Mouse (Mus musculus) brain, embryonic 14.5 days (tissue): Measurements from ENCODE around the gene Napb. TPM values are rescaled to one million over a fixed set of nuclear protein-coding genes. Genes with fewer than 3 reads are reported as not detected.
"Not testable (repeated sequence)": the region's sequence is repeated elsewhere in the genome, so short reads cannot be mapped to it uniquely, and the experiment has no call there.

Experiments used
- DNase-seq: peaks from one replicate; pipeline ENCODE4 v3.0.0-alpha.2; 2011; ENCODE audit warnings: low read depth
- CTCF ChIP-seq: fragments of 200-500 bp; IDR thresholded peaks from 2 replicates; pipeline ENCODE4 v1.5.1; 2012; ENCODE audit warnings: inconsistent platforms, mild to moderate bottlenecking, moderate library complexity, borderline replicate concordance; ENCODE audit not compliant: insufficient read depth, insufficient read length; ENCODE audit errors: extremely low read depth
- POLR2A ChIP-seq: fragments of 200-500 bp; IDR thresholded peaks from 2 replicates; pipeline ENCODE4 v1.6.1; 2012; ENCODE audit warnings: mild to moderate bottlenecking, inconsistent platforms, borderline replicate concordance; ENCODE audit not compliant: poor library complexity, insufficient read depth, insufficient read length, severe bottlenecking; ENCODE audit errors: extremely low read depth
- polyA plus RNA-seq: library from polyadenylated mRNA; depleted of rRNA; stranded (reverse); fragments of >200 nt; gene quantifications from 2 replicates; pipeline ENCODE4 v1.2.3, GENCODE M21; 2012; rRNA removed

Napb gene
- polyA plus RNA-seq = 32.7 and 47.7 TPM in 2 replicates

DNA sequence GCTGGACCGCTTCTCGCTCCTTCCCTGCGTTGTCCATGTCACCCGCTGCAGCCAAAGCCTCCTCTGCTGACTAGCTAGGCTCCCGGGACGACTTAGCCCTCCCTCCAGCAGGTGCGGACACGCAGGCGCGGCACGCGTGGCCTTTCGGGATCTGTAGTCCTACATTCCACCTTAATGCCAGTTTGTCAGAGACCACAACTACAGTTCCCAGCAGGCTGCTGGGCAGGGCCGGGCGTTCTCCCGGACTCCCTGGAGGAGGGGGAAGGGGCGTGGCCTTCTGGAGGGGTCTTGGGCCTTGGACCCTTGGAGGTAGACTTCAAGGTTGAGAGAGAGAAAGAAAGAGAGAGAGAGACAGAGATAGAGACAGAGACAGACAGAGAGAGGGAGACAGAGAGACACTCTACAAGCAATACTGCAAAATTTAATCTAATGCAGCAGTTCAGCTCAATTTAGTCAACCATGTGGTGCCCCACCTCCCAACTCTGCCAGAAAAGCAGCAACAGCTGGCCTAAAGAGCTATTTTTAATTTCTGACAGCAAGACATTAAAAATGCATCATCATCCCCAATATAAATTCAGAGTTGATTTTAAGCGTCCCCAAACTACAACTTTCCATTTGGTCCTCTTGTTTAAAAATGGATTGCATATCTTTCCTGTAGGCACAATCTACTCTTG lies at the start of gene Napb:
Gene Napb, minus strand, starts transcription at position 141 of the 674 bp plus-strand sequence.
- peak; percentile 99 for DNase-seq
- TF ChIP-seq CTCF = no peak
- peak; percentile 57; the same call in 1 of the 2 replicates for TF ChIP-seq POLR2A

GRCm38 (mm10) chr2:148781709-148782108 lies 49.4 kb upstream of the Napb start, which contains the start of gene 8030411F24Rik:
Gene 8030411F24Rik, plus strand, starts transcription at chr2:148782009.
- no peak for DNase-seq
- no peak for TF ChIP-seq POLR2A
- TF ChIP-seq CTCF = no peak

GRCm38 (mm10) chr2:148771397-148771796 lies 39.1 kb upstream of the Napb start, which contains the start of gene Cst11:
Gene Cst11, minus strand, starts transcription at chr2:148771497.
- not testable (repeated sequence) for DNase-seq

GRCm38 (mm10) chr2:148763648-148764388 lies 31.6 kb upstream of the Napb start:
- TF ChIP-seq CTCF (no peak), POLR2A (no peak)

GRCm38 (mm10) chr2:148754310-148754846 lies 22.1 kb upstream of the Napb start:
- no peak for TF ChIP-seq CTCF
- TF ChIP-seq POLR2A = no peak
- no peak for DNase-seq

More at GRCm38 (mm10) chr2:148763648-148764388, 31.6 kb upstream of the Napb start:
- DNase-seq = no peak

DNA sequence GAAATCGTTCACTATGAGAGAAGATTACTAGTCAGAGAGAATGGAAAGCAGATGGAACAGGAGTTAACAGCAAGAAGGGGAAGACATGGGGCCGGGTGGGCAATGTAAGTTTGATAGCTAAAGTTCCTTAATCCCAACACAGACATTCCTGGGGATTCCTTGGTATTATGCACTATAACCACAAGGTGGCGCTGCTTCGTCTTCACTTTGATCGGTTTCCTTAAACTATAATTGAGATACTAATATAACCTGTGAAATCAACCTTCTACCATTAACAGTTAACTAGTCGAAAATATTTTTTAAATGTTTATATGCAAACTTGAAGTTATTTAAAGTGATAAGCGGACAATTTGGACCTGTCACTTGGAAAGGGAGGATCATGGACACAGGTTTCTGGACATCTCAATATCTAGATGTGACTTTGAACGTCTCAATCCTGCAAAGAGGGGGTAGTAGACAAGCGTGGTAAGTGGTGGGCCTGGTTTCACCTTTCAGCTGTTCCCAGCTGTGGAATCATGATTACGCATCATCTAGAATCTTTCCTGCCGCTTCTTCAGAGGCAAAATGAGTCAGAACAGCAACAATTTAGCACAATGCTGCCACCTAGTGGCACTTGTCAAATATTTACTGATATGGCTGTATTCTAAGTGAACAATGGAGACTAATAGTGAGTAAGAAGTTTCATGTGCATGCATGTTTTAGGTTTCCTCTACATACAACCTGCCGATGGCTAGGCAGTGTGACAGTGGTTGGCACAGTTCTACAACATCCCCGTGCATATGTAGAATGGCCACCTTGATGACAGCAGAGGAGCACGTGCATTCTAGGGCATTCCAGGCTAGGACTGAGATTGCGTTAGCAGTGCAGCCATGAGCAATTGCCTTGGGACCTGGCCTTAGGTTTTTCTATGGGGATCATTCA lies 19.9 kb upstream of the Napb start:
- DNase-seq = peak; percentile 95
- TF ChIP-seq CTCF = peak; percentile 63; the same call in 1 of the 2 replicates
- TF ChIP-seq POLR2A = no peak

GRCm38 (mm10) chr2:148750058-148750457 lies 17.8 kb upstream of the Napb start, which contains the start of gene Cstl1:
Gene Cstl1, plus strand, starts transcription at chr2:148750358.
- no peak for TF ChIP-seq POLR2A
- no peak for TF ChIP-seq CTCF
- no peak for DNase-seq

DNA sequence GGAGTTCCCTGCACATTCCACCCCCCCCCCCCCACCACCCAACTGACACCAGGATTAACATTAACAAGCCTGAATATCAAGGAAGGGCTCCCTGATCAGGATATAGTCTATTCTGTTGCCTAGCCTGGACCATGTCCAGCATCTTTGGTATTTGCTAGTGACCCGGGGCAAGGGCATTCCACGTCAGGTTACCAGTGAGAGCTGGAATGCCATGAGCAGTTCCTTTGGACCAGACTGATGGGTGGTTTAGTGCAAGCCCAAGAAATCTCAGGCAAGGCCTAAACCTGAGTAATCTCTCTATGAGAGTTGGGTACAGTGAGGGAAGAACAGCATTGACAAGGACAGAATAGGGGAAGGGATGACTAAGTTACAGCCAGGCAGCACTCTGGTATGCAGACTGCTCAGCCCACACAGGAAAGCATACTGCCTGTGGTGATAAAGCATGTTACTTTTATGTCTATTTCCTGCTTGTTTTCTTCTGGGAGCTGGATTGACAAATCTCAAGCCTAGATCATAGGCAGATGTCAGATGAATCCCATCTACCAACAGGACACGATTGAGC lies 11.7 kb upstream of the Napb start:
- TF ChIP-seq CTCF (no peak), POLR2A (no peak)
- no peak for DNase-seq

DNA sequence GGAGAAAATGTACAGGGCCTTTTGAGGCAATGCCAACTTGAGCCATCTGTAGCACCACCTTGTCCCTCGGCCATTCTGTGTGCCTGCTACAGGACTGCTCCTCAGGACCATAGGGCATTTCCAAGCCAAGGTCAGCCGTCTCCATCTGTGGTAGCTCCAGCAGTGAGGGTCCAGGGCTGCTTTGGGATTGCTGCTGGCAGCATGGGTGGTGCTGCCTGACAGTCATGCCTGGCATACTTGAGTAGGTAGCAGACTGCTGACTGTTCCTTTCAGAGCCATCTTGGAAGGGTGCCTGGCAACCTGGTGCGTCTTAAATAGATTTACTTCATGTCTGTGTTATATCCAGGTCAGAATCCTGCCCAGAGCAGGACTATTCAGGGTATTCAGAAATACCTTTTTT lies 10.7 kb upstream of the Napb start:
- DNase-seq = peak; percentile 77
- TF ChIP-seq POLR2A = no peak
- TF ChIP-seq CTCF = no peak

DNA sequence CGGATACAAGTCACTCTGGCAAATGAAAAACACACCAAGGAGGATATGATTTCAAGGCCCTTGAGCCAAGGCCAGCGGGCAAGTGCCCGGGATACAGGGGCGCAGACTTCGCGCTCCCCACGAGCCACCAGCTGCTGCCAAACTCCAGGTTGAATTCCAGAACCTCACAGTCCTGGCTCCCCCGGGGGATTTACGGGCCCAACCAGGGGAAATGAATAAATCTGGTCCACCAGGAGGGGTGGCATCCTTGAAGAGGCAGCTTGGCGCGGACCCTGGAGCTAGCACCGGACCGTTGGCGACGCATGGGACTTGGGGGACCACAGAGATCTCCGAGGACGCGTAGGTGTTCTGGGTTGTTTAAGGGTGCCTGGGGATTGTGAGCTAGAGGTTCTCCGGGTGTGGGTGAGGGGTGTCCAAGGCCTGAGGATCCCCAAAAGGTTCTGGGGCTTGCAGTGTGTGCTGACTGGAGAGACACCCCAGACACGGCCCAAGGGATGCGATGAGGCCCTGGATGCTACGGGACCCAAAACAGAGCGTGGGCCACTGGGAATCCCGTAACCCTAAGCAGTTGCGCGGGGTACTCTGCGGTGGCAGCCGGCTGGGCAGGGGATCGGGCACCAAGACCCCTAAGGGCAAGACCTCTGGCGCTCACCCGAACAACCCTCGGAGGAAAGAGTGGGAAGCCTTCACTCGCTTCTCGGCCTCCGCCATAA lies 497 bp downstream of the Napb start:
- DNase-seq = peak; percentile 44
- TF ChIP-seq POLR2A = no peak
- no peak for TF ChIP-seq CTCF
